Mouse (Mus musculus) CD8-positive naive resting alpha-beta T cell, adult 2 months (primary cell): ENCODE data around the gene 1810062G17Rik.
A peak's percentile ranks its signal among the peaks of the same experiment; 100 is the strongest.

Source experiments
- DNase-seq, 2 experiments: peaks; one replicate each; pipeline ENCODE4 v3.0.0; 2022; ENCODE audit warnings: low read depth in 2 of 2, low spot score in 2 of 2

1810062G17Rik gene

GRCm38 (mm10) chr3:36476261-36477155 is 771 bp downstream of the 1810062G17Rik start:
- no peak for DNase-seq

- DNase-seq = no peak
These were observed 3.0 kb downstream of the 1810062G17Rik start for GRCm38 (mm10) chr3:36478776-36479175.

DNA sequence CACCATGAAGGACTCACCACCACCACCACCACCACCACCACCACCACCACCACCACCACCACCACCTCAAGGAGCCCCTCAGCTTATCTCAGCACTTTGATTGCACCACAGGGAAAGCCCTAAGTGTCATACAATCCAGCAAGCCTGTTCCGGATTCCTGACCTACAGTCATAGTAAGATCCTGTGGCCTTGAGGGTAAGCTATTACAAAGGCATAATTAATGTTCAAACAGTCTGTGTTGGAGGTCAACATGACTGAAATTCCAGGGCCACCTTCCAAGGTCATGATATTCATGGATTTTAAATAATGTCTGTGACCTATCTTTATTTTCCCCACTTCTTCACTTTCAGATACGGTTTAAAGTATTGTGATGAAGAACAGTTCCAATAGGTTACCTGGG is 4.7 kb downstream of the 1810062G17Rik start:
- DNase-seq = no peak

- DNase-seq = no peak
These were observed 6.0 kb downstream of the 1810062G17Rik start for GRCm38 (mm10) chr3:36481776-36482193.

DNA sequence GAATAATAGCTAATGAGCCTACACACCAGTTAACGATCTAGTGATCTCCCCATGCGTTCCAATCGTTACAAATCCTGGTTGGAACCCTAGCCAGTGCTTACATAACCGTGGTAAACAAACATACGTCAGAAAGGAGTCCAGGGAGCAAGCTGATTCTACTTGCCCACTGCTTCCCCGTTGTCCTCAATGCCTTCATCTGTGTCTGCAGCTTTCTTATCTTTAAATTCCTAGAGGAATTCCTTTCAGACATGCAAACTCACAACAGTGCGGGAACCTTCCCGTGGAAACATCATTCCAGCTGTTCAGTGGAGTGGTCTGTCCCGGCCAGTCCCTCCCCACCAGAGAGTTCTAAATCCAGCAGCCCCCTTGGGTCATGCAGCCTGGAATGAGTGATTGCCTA is 7.2 kb downstream of the 1810062G17Rik start:
- DNase-seq = no peak

- DNase-seq = no peak
These were observed 8.6 kb downstream of the 1810062G17Rik start for GRCm38 (mm10) chr3:36484292-36484691.

GRCm38 (mm10) chr3:36486176-36486575 is 10.4 kb downstream of the 1810062G17Rik start:
- DNase-seq = no peak

- DNase-seq = no peak
These were observed 11.1 kb downstream of the 1810062G17Rik start for GRCm38 (mm10) chr3:36486881-36487280.

DNA sequence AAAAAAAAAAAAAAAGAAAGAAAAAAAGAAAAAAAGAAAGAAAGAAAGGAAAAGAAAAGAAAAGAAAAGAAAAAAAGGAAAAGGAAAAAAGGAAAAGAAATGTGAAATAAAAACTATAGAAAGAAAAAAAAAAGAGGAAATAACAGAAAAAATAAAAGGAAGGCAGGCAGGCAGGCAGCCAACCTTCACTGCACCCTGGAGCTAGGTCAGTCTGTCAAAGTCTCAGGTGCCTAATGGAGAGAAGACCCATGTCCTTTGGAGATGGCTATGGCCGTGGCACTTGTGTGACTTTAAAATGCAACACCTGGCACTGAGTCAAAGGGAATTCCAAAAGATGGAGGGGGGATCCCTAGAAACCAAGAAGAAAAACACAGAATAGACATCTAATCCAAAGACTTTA is 12.6 kb downstream of the 1810062G17Rik start:
- DNase-seq = no peak

GRCm38 (mm10) chr3:36488899-36489589 is 13.3 kb downstream of the 1810062G17Rik start:
- no peak for DNase-seq

- DNase-seq = no peak
These were observed 13.8 kb downstream of the 1810062G17Rik start for GRCm38 (mm10) chr3:36489590-36489910.

GRCm38 (mm10) chr3:36491535-36491934 is 15.8 kb downstream of the 1810062G17Rik start:
- no peak for DNase-seq

DNA sequence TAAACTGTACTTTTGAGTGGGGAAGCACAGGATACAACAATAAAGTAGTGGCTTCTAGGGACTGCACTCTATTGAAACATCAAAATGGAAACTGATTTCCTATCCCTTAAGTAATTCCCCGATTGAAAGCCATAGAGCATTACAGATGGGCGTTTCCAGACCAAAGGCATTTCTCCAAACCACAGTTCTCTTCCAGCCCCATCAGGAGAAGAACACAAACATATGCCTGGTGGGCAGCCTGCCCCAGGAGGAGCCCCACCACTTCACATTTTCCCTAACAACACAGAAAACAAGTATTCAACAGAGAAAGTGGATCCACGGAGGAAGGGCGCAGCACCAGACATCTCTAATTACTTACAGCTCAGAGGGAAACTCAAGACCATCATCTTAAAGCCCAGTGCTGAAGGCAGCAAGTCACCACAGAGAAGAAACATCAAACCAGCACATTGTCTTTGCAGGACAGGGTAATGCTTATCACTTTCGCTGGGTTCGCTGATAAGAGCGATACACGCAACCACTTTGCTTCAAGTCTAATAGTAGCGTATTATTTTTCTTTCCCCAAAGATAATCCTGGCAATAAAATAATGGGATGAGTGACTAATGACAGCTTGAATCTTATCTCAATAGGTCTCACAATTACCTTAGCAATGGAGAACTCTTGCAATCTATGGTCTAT is 17.1 kb downstream of the 1810062G17Rik start:
- no peak for DNase-seq

DNA sequence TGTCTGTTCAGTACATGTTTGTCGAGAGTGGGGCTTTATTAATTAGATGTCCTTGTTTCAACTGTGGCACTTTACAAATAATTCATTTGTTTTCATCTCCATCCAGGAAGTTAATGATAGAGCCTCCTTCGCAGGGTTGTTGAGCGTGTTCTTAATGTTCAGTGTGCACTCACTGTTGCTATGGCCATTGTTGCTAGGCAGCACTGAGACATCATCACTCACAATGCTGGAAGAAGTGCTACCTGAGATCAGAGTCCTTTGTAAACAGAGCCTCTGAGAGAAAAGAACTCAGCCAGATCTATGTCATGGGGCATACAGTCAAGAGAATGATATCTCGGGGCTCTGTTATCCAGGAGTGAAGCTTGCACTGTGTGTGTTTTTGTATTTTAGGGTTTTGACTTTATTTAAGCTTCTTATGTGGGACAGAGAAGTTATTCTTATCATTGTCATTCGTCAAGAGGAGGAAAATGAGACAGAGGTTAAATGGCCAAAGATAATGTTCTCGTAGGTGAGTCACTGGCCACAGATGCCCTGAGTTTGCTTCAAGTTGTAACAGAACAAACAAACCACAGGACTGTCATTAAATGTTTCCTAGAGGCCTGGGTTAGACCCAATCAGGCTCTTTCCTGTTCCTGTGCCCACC is 18.0 kb downstream of the 1810062G17Rik start:
- no peak for DNase-seq

DNA sequence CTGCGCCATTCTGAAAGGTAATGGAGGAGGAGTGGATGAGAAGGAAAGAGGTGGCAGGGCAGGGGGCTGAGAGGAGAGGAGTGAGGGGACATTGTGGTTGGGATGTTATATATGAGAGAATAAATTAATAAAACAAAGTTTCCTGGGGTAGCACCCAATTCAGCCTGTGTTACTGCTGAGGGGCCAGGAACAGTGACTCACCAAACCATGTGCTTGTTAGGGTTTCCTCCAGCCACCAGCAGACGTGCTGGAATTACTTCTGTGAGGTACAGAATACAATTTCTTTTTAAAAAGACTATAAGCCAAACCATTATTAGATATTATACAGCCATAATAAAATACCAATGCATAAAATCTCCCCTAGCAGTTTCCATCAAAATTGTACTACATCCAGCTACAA is 18.9 kb downstream of the 1810062G17Rik start:
- no peak for DNase-seq

- DNase-seq = peak; percentile 61 to 75
These were observed 19.7 kb downstream of the 1810062G17Rik start for GRCm38 (mm10) chr3:36495436-36495835.

GRCm38 (mm10) chr3:36496273-36496672 is 20.5 kb downstream of the 1810062G17Rik start:
- no peak for DNase-seq

DNA sequence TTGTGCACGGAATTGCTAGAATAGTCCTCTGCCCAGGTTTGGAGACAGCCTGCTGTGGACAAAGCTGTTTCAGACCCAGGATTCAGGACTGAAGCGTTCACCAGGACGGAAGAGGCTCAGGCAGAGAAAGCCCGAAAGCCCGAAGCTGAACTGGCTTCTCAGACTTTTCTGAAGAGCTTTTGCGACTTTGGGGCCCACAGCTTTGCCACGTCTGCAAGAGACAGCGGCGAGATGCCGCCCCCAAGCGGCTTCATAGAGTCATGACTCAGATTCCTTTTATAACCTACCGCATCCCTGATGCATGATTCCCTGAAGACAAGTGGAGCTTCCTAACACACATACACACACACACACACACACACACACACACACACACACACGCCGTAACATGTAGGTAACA is 21.0 kb downstream of the 1810062G17Rik start:
- peak; percentile 8 to 39 for DNase-seq

- DNase-seq = no peak
These were observed 22.5 kb downstream of the 1810062G17Rik start for GRCm38 (mm10) chr3:36498224-36498623.

- no peak for DNase-seq
These were observed 23.7 kb downstream of the 1810062G17Rik start for GRCm38 (mm10) chr3:36499418-36499817.

DNA sequence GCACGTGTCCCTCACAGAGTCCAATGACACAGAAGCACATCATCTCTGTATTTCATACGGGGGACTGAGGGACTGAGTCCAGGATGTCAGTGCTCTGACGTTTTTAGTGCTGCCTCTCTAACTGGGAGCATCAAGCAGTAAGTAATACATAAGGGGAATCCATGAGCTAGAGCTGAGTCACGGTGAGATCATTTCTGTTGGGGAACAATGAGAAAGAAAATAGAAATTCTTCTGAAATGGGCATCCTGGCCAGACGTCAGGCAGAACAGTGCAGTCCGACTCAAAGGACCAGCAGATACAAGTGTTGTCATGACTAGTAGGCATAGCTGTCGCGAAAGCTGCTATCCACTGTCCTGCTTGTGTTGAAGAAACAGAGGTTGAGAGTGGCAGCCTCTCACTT is 25.2 kb downstream of the 1810062G17Rik start:
- no peak for DNase-seq
